Mouse (Mus musculus): ENCODE data around the gene Art4. TPM values are rescaled to one million over a fixed set of nuclear protein-coding genes. Genes with fewer than 3 reads are reported as not detected.
A peak's percentile ranks its signal among the peaks of the same experiment; 100 is the strongest.

The Art4 gene
- polyA plus RNA-seq, 1 experiment: not detected

GRCm38 (mm10) chr6:136901010-136901409, 43.5 kb upstream of the Art4 start:
- Histone ChIP-seq H3K4me2 (ENCODE audit: low read depth) (peak overlapping the region; percentile 62), H3K79me2 (ENCODE audit: control insufficient read depth, insufficient read depth) (no peaks in the 10 kb centered on the region), H3ac (ENCODE audit: control insufficient read depth, insufficient read length) (no peak overlapping the region), H3K27me3 (ENCODE audit: control insufficient read depth, insufficient read depth, insufficient read length) (no peaks in the 10 kb centered on the region), H3K36me3 (ENCODE audit: control insufficient read depth, insufficient read depth) (no peaks in the 10 kb centered on the region), H3K4me3 (no peak overlapping the region)
- TF ChIP-seq CEBPB (IDR thresholded peaks at IDR 0.05; ENCODE audit: insufficient read depth, poor library complexity, severe bottlenecking): no peak
- TF ChIP-seq POLR2A (IDR thresholded peaks at IDR 0.05; ENCODE audit: insufficient read length, low read depth): no peak
- TF ChIP-seq MAX (IDR thresholded peaks at IDR 0.05; ENCODE audit: low read depth): no peak
- TF ChIP-seq TCF12 (IDR thresholded peaks at IDR 0.05; ENCODE audit: insufficient read depth, poor library complexity, severe bottlenecking): no peak

GRCm38 (mm10) chr6:136900369-136901009, 43.0 kb upstream of the Art4 start:
- Histone ChIP-seq H3K4me2 (ENCODE audit: low read depth) (peak overlapping the region; percentile 62), H3K4me3 (no peak overlapping the region), H3K27me3 (ENCODE audit: control insufficient read depth, insufficient read depth, insufficient read length) (no peaks in the 10 kb centered on the region), H3ac (ENCODE audit: control insufficient read depth, insufficient read length) (no peak overlapping the region), H3K79me2 (ENCODE audit: control insufficient read depth, insufficient read depth) (no peaks in the 10 kb centered on the region), H3K36me3 (ENCODE audit: control insufficient read depth, insufficient read depth) (no peaks in the 10 kb centered on the region)
- TF ChIP-seq USF1 (IDR thresholded peaks at IDR 0.05; ENCODE audit: low read depth): peak; percentile 23
- TF ChIP-seq TCF3 (IDR thresholded peaks at IDR 0.05; ENCODE audit: insufficient read length, low read depth): no peak
- peak; percentile 29; the same call in 1 of the 2 replicates for TF ChIP-seq CEBPB (IDR thresholded peaks at IDR 0.05; ENCODE audit: insufficient read depth, poor library complexity, severe bottlenecking)

- H3K4me2 ChIP-seq (ENCODE audit: low read depth): no peak overlapping the region
- no peak for TF ChIP-seq E2F4 (IDR thresholded peaks at IDR 0.05; ENCODE audit: insufficient read depth)
- TF ChIP-seq REST (IDR thresholded peaks at IDR 0.05; ENCODE audit: insufficient read depth, insufficient read length): no peak
- TF ChIP-seq MYOD1 (IDR thresholded peaks at IDR 0.05; ENCODE audit: control insufficient read depth in 1 of 3, insufficient read length in 2 of 3, low read depth in 2 of 3): no peak
- no peak for TF ChIP-seq MAX (IDR thresholded peaks at IDR 0.05; ENCODE audit: low read depth)
- no peak for TF ChIP-seq USF1 (IDR thresholded peaks at IDR 0.05; ENCODE audit: low read depth)
- no peak for TF ChIP-seq POLR2AphosphoS2 (IDR thresholded peaks at IDR 0.05; ENCODE audit: insufficient read length, low read depth)
- TF ChIP-seq MYOG (IDR thresholded peaks at IDR 0.05; ENCODE audit: control insufficient read depth in 1 of 3, insufficient read depth in 1 of 3, insufficient read length in 2 of 3, low read depth in 2 of 3): no peak
- no peak for TF ChIP-seq CEBPB (IDR thresholded peaks at IDR 0.05; ENCODE audit: insufficient read depth, poor library complexity, severe bottlenecking)
- no peak for TF ChIP-seq TCF3 (IDR thresholded peaks at IDR 0.05; ENCODE audit: insufficient read length, low read depth)
- H3K36me3 ChIP-seq (ENCODE audit: control insufficient read depth, insufficient read depth): no peaks in the 10 kb centered on the region
- H3ac ChIP-seq (ENCODE audit: control insufficient read depth, insufficient read length): no peak overlapping the region
- no peak overlapping the region for H3K4me3 ChIP-seq
- H3K27me3 ChIP-seq (ENCODE audit: control insufficient read depth, insufficient read depth, insufficient read length): no peaks in the 10 kb centered on the region
- H3K79me2 ChIP-seq (ENCODE audit: control insufficient read depth, insufficient read depth): no peaks in the 10 kb centered on the region
Observed at GRCm38 (mm10) chr6:136898954-136899353, 41.4 kb upstream of the Art4 start.

GRCm38 (mm10) chr6:136898222-136898621, 40.7 kb upstream of the Art4 start:
- Histone ChIP-seq H3K79me2 (ENCODE audit: control insufficient read depth, insufficient read depth) (no peaks in the 10 kb centered on the region), H3ac (ENCODE audit: control insufficient read depth, insufficient read length) (no peak overlapping the region), H3K4me3 (no peak overlapping the region), H3K27me3 (ENCODE audit: control insufficient read depth, insufficient read depth, insufficient read length) (no peaks in the 10 kb centered on the region), H3K36me3 (ENCODE audit: control insufficient read depth, insufficient read depth) (no peaks in the 10 kb centered on the region), H3K4me2 (ENCODE audit: low read depth) (peak overlapping the region; percentile 53)
- TF ChIP-seq TCF12 (IDR thresholded peaks at IDR 0.05; ENCODE audit: insufficient read depth, poor library complexity, severe bottlenecking) (no peak), CEBPB (IDR thresholded peaks at IDR 0.05; ENCODE audit: insufficient read depth, poor library complexity, severe bottlenecking) (0 out of 2 replicates have a peak, but pooled peaks have one; percentile 22)

- no peak overlapping the region for H3K4me3 ChIP-seq
- no peaks in the 10 kb centered on the region for H3K36me3 ChIP-seq (ENCODE audit: control insufficient read depth, insufficient read depth)
- no peak overlapping the region for H3ac ChIP-seq (ENCODE audit: control insufficient read depth, insufficient read length)
Observed at GRCm38 (mm10) chr6:136897789-136898188, 40.3 kb upstream of the Art4 start.

More at GRCm38 (mm10) chr6:136897789-136898188, 40.3 kb upstream of the Art4 start:
- TF ChIP-seq POLR2AphosphoS2 (IDR thresholded peaks at IDR 0.05; ENCODE audit: insufficient read length, low read depth) (no peak), POLR2A (IDR thresholded peaks at IDR 0.05; ENCODE audit: insufficient read length, low read depth) (no peak), MAX (IDR thresholded peaks at IDR 0.05; ENCODE audit: low read depth) (no peak), SRF (IDR thresholded peaks at IDR 0.05; ENCODE audit: control insufficient read depth, insufficient read length, low read depth) (no peak), TCF3 (IDR thresholded peaks at IDR 0.05; ENCODE audit: insufficient read length, low read depth) (no peak), TCF12 (IDR thresholded peaks at IDR 0.05; ENCODE audit: insufficient read depth, poor library complexity, severe bottlenecking) (no peak), CEBPB (IDR thresholded peaks at IDR 0.05; ENCODE audit: insufficient read depth, poor library complexity, severe bottlenecking) (no peak), USF1 (IDR thresholded peaks at IDR 0.05; ENCODE audit: low read depth) (no peak), E2F4 (IDR thresholded peaks at IDR 0.05; ENCODE audit: insufficient read depth) (no peak), MYOG (IDR thresholded peaks at IDR 0.05; ENCODE audit: control insufficient read depth in 1 of 3, insufficient read depth in 1 of 3, insufficient read length in 2 of 3, low read depth in 2 of 3) (no peak), MYOD1 (IDR thresholded peaks at IDR 0.05; ENCODE audit: control insufficient read depth in 1 of 3, insufficient read length in 2 of 3, low read depth in 2 of 3) (no peak), REST (IDR thresholded peaks at IDR 0.05; ENCODE audit: insufficient read depth, insufficient read length) (no peak)
- Histone ChIP-seq H3K27me3 (ENCODE audit: control insufficient read depth, insufficient read depth, insufficient read length) (no peaks in the 10 kb centered on the region), H3K79me2 (ENCODE audit: control insufficient read depth, insufficient read depth) (no peaks in the 10 kb centered on the region), H3K4me2 (ENCODE audit: low read depth) (peak overlapping the region; percentile 53)

Data from myocyte (in vitro differentiated cells).